Mouse (Mus musculus) heart, adult 2 months (tissue): Measurements from ENCODE around the gene Kcnmb2. TPM values are rescaled to one million over a fixed set of nuclear protein-coding genes. Genes with fewer than 3 reads are reported as not detected.

Experiments
- DNase-seq, 2 experiments: peaks; one replicate each; pipeline ENCODE4 v3.0.0; 2021
- H3K27ac ChIP-seq: fragments of 200-600 bp; 2 replicates; pipeline ENCODE4 v1.8.1; 2022
- H3K27me3 ChIP-seq: fragments of 200-500 bp; 2 replicates; pipeline ENCODE4 v1.6.1; 2012; ENCODE audit warnings: mild to moderate bottlenecking, low read length, inconsistent platforms, mixed read lengths; ENCODE audit not compliant: control insufficient read depth, insufficient read depth
- H3K36me3 ChIP-seq: fragments of 200-500 bp; 2 replicates; pipeline ENCODE4 v1.6.1; 2012; ENCODE audit warnings: low read length, inconsistent platforms; ENCODE audit not compliant: control insufficient read depth, insufficient read depth
- H3K4me1 ChIP-seq: fragments of 200-500 bp; 2 replicates; pipeline ENCODE4 v1.6.1; 2011; ENCODE audit warnings: low read length; ENCODE audit not compliant: control insufficient read depth, insufficient read depth
- H3K4me3 ChIP-seq: fragments of 200-600 bp; 2 replicates; pipeline ENCODE4 v1.8.1; 2022
- H3K79me2 ChIP-seq: fragments of 200-500 bp; replicated peaks from 2 replicates; pipeline ENCODE4 v1.6.1; 2012; ENCODE audit warnings: mild to moderate bottlenecking, inconsistent platforms, low read length, moderate library complexity, mixed read lengths; ENCODE audit not compliant: control insufficient read depth, insufficient read depth
- H3K9ac ChIP-seq: fragments of 200-500 bp; 2 replicates; pipeline ENCODE4 v1.6.1; 2012; ENCODE audit warnings: low read depth, mild to moderate bottlenecking, control low read depth, inconsistent platforms, low read length, mixed read lengths
- CTCF ChIP-seq: fragments of 200-600 bp; IDR thresholded peaks from 2 replicates; pipeline ENCODE4 v1.8.1; 2022; ENCODE audit warnings: antibody characterized with exemption, mild to moderate bottlenecking, moderate library complexity
- EP300 ChIP-seq: fragments of 200-500 bp; IDR thresholded peaks from 2 replicates; pipeline ENCODE4 v1.6.1; 2011; ENCODE audit warnings: low read depth, low read length, control low read depth; ENCODE audit not compliant: insufficient read depth
- POLR2A ChIP-seq: fragments of 200-500 bp; IDR thresholded peaks from 2 replicates; pipeline ENCODE4 v1.6.1; 2011; ENCODE audit warnings: mild to moderate bottlenecking, low read depth, low read length, control low read depth; ENCODE audit not compliant: insufficient read depth
- WGBS: fragments of 180-500 bp; shearing (Covaris S2); methylation state at CpG from one replicate; pipeline ENCODE4 v1.1.7; 2018; 5-methylcytosine and 5-hydroxymethylcytosine counted together
- intact Hi-C: fragments of 180-260 bp; cut with DNase I; formaldehyde crosslinking; loops from one replicate; pipeline ENCODE4 v1.15.1; 2025
- polyA plus RNA-seq: library from polyadenylated mRNA; depleted of rRNA; stranded (reverse); fragments of >200 nt; gene quantifications from 2 replicates; pipeline ENCODE4 v1.2.3, GENCODE M21; 2012
- total RNA-seq, 2 experiments: library from RNA; stranded (reverse); gene quantifications; 2 replicates each; pipeline ENCODE4 v1.2.3; 2021

Kcnmb2 gene
- total and polyA plus RNA-seq, 3 experiments: 0.06 TPM; not detected in 2

GRCm38 (mm10) chr3:32236766-32237165 lies 334.5 kb downstream of the Kcnmb2 start:
- H3K4me3 ChIP-seq: no peak overlapping the region
- 75% methylated on average over 5 of the region's 5 CpGs for WGBS
- no peaks in the 10 kb centered on the region for H3K36me3 ChIP-seq
- no peaks in the 10 kb centered on the region for H3K79me2 ChIP-seq
- intact Hi-C loops: no loop called here
- H3K27me3 ChIP-seq: no peaks in the 10 kb centered on the region
- H3K27ac ChIP-seq: no peak overlapping the region
- peak in 1 of 2 experiments; percentile 11 for DNase-seq
- H3K9ac ChIP-seq: no peak overlapping the region
- H3K4me1 ChIP-seq: no peaks in the 10 kb centered on the region
- no peak for TF ChIP-seq EP300
- TF ChIP-seq POLR2A: no peak
- no peak for TF ChIP-seq CTCF
